Mouse (Mus musculus): ENCODE data around the gene Adat2. TPM values are rescaled to one million over a fixed set of nuclear protein-coding genes. Genes with fewer than 3 reads are reported as not detected.

Adat2 gene
- polyA plus RNA-seq, 1 experiment from 2014 or later, result 4.3 TPM

- Histone ChIP-seq H3K9ac (ENCODE audit: low read length) (no peak overlapping the region), H3K27ac (replicated peaks) (no peak overlapping the region), H3K4me1 (replicated peaks; ENCODE audit: control insufficient read depth, insufficient read depth) (no peaks in the 10 kb centered on the region), H3K9me3 (ENCODE audit: control insufficient read depth, low read length) (no peaks in the 10 kb centered on the region), H3K4me3 (ENCODE audit: low read depth, low read length) (no peak overlapping the region), H3K27me3 (ENCODE audit: control insufficient read depth, insufficient read depth, low read length) (no peaks in the 10 kb centered on the region), H3K36me3 (ENCODE audit: control insufficient read depth, insufficient read depth, low read length) (no peaks in the 10 kb centered on the region), H3K4me2 (replicated peaks; ENCODE audit: low read depth) (no peak overlapping the region)
- ATAC-seq (ENCODE audit: low FRiP score, low TSS enrichment) (no peak), DNase-seq (ENCODE audit: low spot score) (no peak)
- TF ChIP-seq CTCF (IDR thresholded peaks at IDR 0.05; ENCODE audit: low read depth) (no peak), EP300 (optimal IDR thresholded peaks at IDR 0.05) (no peak)
- 71% methylated on average over 2 of the region's 2 CpGs for WGBS
Observed at GRCm38 (mm10) chr10:13600926-13601325, 48.2 kb downstream of the Adat2 start.

Other genes with a start within 250 kb of the Adat2 start
- 16.8 and 19.6 TPM in 2 replicates for gene Phactr2, start 78.5 kb upstream of the Adat2 start, polyA plus RNA-seq (2015; fragmentation: Nextera tagmentation; extraction: Ambion mirVana)
- 97.3 and 100 TPM in 2 replicates for gene Fuca2, start 53.4 kb upstream of the Adat2 start, polyA plus RNA-seq (2015; fragmentation: Nextera tagmentation; extraction: Ambion mirVana)
- 20.8 and 22.2 TPM in 2 replicates for gene Pex3, start 248 bp downstream of the Adat2 start, polyA plus RNA-seq (2015; fragmentation: Nextera tagmentation; extraction: Ambion mirVana)